Mouse (Mus musculus) mouse embryonic stem cell (cell line): ENCODE results near the gene Vps51.

Experiments used
- in situ Hi-C, 2 experiments: fragments of 300-500 bp; cut with MboI; formaldehyde crosslinking; loops; 1 replicate in 1 of 2; 3 replicates in 1 of 2; pipeline ENCODE4 v1.14.3; 2019 to 2020; ENCODE audit warnings: low sequenced_read_pairs in 2 of 2, low pct_unique_long_range_greater_than_20kb in 1 of 2, mixed read lengths in 1 of 2; ENCODE audit not compliant: unreplicated experiment in 1 of 2

Gene Vps51

GRCm38 (mm10) chr19:6030520-6031280 is 46.3 kb downstream of the Vps51 start:
- in situ Hi-C loops, result no loop called here

- in situ Hi-C loops, result no loop called here
Measured at GRCm38 (mm10) chr19:6029426-6029825, 47.6 kb downstream of the Vps51 start.

GRCm38 (mm10) chr19:6028991-6029390 is 48.0 kb downstream of the Vps51 start:
- in situ Hi-C loops, result no loop called here

GRCm38 (mm10) chr19:6023930-6024329 is 53.1 kb downstream of the Vps51 start:
- in situ Hi-C loops, result no loop called here

DNA sequence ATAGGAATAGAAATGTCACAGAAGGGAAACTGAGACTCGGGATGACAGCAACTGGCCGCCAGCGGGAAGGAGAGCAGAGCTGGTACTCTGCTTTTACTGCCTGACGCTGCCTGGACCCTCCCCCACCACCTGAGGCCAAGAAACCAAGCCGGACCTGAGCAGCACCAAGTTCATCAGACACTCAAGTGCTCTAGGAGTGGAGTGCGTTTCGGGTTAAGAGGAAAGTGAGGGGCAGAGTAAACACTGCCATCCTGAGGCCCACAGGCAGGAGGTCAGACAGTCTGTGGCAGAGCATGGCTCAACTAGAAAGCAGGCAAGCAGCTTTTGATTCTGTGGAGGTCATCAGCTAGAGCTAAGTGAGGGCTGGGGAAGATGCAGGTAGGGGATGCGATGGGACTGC is 54.0 kb downstream of the Vps51 start:
- in situ Hi-C loops, result no loop called here

GRCm38 (mm10) chr19:6020276-6020675 is 56.8 kb downstream of the Vps51 start:
- in situ Hi-C loops, result no loop called here

DNA sequence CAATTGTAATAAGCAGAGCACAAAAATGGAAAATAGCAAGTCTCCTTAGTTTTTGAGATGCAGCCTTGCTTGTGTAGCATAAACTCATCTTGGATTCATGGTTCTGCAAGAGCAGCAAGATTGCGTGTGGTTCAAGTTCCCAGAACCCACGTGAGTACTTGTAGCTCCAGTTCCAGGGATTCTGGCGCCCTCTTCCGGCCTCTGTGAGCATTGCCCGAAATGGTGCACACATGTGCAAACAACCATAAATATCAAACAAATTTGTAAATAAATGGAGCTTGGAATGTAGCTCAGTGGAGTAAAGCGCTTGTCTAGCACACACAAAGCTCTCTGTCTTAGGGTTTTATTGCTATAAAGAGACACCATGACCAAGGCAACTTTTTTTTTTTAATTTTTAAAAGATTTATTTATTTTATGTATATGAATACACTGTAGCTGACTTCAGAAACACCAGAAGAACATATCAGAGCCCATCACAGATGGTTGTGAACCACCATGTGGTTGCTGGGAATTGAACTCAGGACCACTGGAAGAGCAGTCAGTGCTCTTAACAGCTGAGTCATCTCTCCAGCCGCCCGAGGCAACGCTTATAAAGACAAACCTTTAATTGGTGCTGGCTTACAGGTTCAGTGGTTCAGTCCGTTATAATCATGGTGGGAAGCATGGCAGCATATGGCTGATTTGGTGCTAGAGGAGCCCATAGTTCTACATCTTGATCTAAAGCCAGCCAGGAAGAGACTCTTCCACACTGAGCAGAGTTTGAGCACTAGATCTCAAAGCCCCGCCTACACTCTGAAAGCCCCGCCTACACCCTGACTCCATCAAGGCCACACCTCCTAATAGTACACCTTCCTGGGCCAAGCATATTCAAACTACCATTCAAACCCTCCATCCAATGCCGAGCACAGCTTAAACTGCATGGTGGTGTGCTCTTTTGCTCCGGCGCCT is 58.6 kb downstream of the Vps51 start:
- in situ Hi-C loops, result loop anchor here (5.0 to 10.0 kb wide), 2 partner anchors 56 to 106 kb away; partner anchors contain the start of genes Pola2 (in 1 of the 2) and Snx15 (in 1 of the 2)
